Mouse (Mus musculus) C2C12 (cell line): ENCODE measurements at regions not wholly inside any gene's neighbourhood (a gene's known extent, or its start where the extent isn't known, plus 50 kb on each side); places are given as distances from the start of the nearest gene placed in this dataset.

Experiments used
- H3K27me3 ChIP-seq: one replicate; pipeline ENCODE4 v1.6.1; 2011; ENCODE audit not compliant: control insufficient read depth, insufficient read depth, insufficient read length
- H3K36me3 ChIP-seq: one replicate; pipeline ENCODE4 v1.6.1; 2011; ENCODE audit not compliant: control insufficient read depth, insufficient read depth
- H3K4me3 ChIP-seq: one replicate; pipeline ENCODE4 v1.5.1; 2011; ENCODE audit warnings: mild to moderate bottlenecking, control low read depth; ENCODE audit not compliant: poor library complexity, insufficient read depth, severe bottlenecking
- H3K79me2 ChIP-seq: one replicate; pipeline ENCODE4 v1.6.1; 2011; ENCODE audit not compliant: control insufficient read depth, insufficient read depth
- H3K79me3 ChIP-seq: one replicate; pipeline ENCODE4 v1.6.1; 2011; ENCODE audit warnings: low read depth, control low read depth
- H3ac ChIP-seq: one replicate; pipeline ENCODE3; 2011; ENCODE audit warnings: low read depth; ENCODE audit not compliant: control insufficient read depth, insufficient read length
- CEBPB ChIP-seq: IDR thresholded peaks from one replicate; pipeline ENCODE4 v1.6.1; 2011; ENCODE audit warnings: low read depth, mild to moderate bottlenecking, control low read depth, moderate library complexity
- CTCF ChIP-seq: IDR thresholded peaks from one replicate; pipeline ENCODE4 v1.5.1; 2011; ENCODE audit not compliant: control insufficient read depth, insufficient read depth, insufficient read length
- FOSL1 ChIP-seq: IDR thresholded peaks from one replicate; pipeline ENCODE4 v1.8.0; 2011; ENCODE audit warnings: mild to moderate bottlenecking, low read length; ENCODE audit not compliant: poor library complexity, insufficient read depth, severe bottlenecking
- MAX ChIP-seq: IDR thresholded peaks from one replicate; pipeline ENCODE4 v1.6.1; 2011; ENCODE audit warnings: mild to moderate bottlenecking, control low read depth
- MYOD1 ChIP-seq: IDR thresholded peaks from one replicate; pipeline ENCODE4 v1.6.1; 2011; ENCODE audit warnings: low read depth; ENCODE audit not compliant: control insufficient read depth, insufficient read length
- MYOG ChIP-seq: IDR thresholded peaks from one replicate; pipeline ENCODE4 v1.6.1; 2011; ENCODE audit not compliant: control insufficient read depth, insufficient read length; ENCODE audit errors: extremely low read depth
- USF1 ChIP-seq: IDR thresholded peaks from one replicate; pipeline ENCODE4 v1.6.1; 2011; ENCODE audit warnings: low read depth, mild to moderate bottlenecking, control low read depth, moderate library complexity

- Histone ChIP-seq H3K79me3 (no peaks in the 10 kb centered on the region), H3K36me3 (no peaks in the 10 kb centered on the region), H3K79me2 (no peaks in the 10 kb centered on the region), H3K4me3 (no peak overlapping the region), H3K27me3 (no peaks in the 10 kb centered on the region), H3ac (no peak overlapping the region)
- no peak for TF ChIP-seq MAX
- no peak for TF ChIP-seq MYOG
- TF ChIP-seq FOSL1 = no peak
- no peak for TF ChIP-seq USF1
- no peak for TF ChIP-seq CTCF
- TF ChIP-seq MYOD1 = no peak
- TF ChIP-seq CEBPB = no peak
These were observed 81.0 kb upstream of the Spred1 start for GRCm38 (mm10) chr2:117040211-117040610.

- Histone ChIP-seq H3ac (no peak overlapping the region), H3K36me3 (no peaks in the 10 kb centered on the region), H3K79me2 (no peaks in the 10 kb centered on the region), H3K4me3 (no peak overlapping the region), H3K79me3 (no peaks in the 10 kb centered on the region), H3K27me3 (no peaks in the 10 kb centered on the region)
- TF ChIP-seq MYOD1 (no peak), FOSL1 (no peak), CEBPB (no peak), USF1 (no peak), MAX (no peak), CTCF (no peak), MYOG (no peak)
These were observed 77.3 kb upstream of the Spred1 start for GRCm38 (mm10) chr2:117043831-117044230.

GRCm38 (mm10) chr2:117048290-117048730 is 72.9 kb upstream of the Spred1 start:
- H3K79me3 ChIP-seq = no peaks in the 10 kb centered on the region
- H3K79me2 ChIP-seq = no peaks in the 10 kb centered on the region
- H3K4me3 ChIP-seq = no peak overlapping the region
- H3K36me3 ChIP-seq = no peaks in the 10 kb centered on the region
- TF ChIP-seq MYOD1 (no peak), CTCF (no peak), MYOG (no peak), CEBPB (no peak), USF1 (no peak), FOSL1 (no peak), MAX (no peak)
- H3ac ChIP-seq = no peak overlapping the region
- no peaks in the 10 kb centered on the region for H3K27me3 ChIP-seq

GRCm38 (mm10) chr2:117050061-117050460 is 71.1 kb upstream of the Spred1 start:
- Histone ChIP-seq H3ac (no peak overlapping the region), H3K4me3 (no peak overlapping the region), H3K36me3 (no peaks in the 10 kb centered on the region), H3K79me3 (no peaks in the 10 kb centered on the region), H3K79me2 (no peaks in the 10 kb centered on the region), H3K27me3 (no peaks in the 10 kb centered on the region)
- TF ChIP-seq FOSL1 (no peak), MYOG (no peak)

GRCm38 (mm10) chr2:117064126-117064525 is 57.0 kb upstream of the Spred1 start:
- TF ChIP-seq MYOG = no peak
- TF ChIP-seq CEBPB = no peak
- TF ChIP-seq USF1 = no peak
- no peak for TF ChIP-seq FOSL1
- H3K36me3 ChIP-seq = no peaks in the 10 kb centered on the region

GRCm38 (mm10) chr2:117070348-117070747 is 50.8 kb upstream of the Spred1 start:
- H3K4me3 ChIP-seq = no peak overlapping the region
- TF ChIP-seq MYOG = no peak
- TF ChIP-seq USF1 = no peak
- TF ChIP-seq FOSL1 = no peak
- no peak for TF ChIP-seq CEBPB
- no peak for TF ChIP-seq MYOD1
- no peak for TF ChIP-seq MAX
- no peak for TF ChIP-seq CTCF

More at GRCm38 (mm10) chr2:117064126-117064525, 57.0 kb upstream of the Spred1 start:
- Histone ChIP-seq H3K79me2 (no peaks in the 10 kb centered on the region), H3ac (no peak overlapping the region), H3K27me3 (no peaks in the 10 kb centered on the region), H3K4me3 (no peak overlapping the region), H3K79me3 (no peaks in the 10 kb centered on the region)

More at GRCm38 (mm10) chr2:117070348-117070747, 50.8 kb upstream of the Spred1 start:
- Histone ChIP-seq H3K27me3 (no peaks in the 10 kb centered on the region), H3K79me2 (no peaks in the 10 kb centered on the region), H3ac (no peak overlapping the region), H3K36me3 (no peaks in the 10 kb centered on the region), H3K79me3 (no peaks in the 10 kb centered on the region)
